Mouse (Mus musculus) lung, embryonic 15.5 days (tissue): ENCODE results near the gene Gm21969. TPM values are rescaled to one million over a fixed set of nuclear protein-coding genes. Genes with fewer than 3 reads are reported as not detected.

Experiments used
- ATAC-seq: fragments of 200-750 bp; cut with Nextera tagmentation; 2 replicates; pipeline ENCODE4 v1.8.0; 2017; ENCODE audit warnings: moderate number of reproducible peaks, borderline replicate concordance; ENCODE audit not compliant: low FRiP score, low TSS enrichment; ENCODE audit errors: extremely low read depth
- H3K27ac ChIP-seq: fragments of 300-500 bp; sonication (generic); 2 replicates; pipeline ENCODE4 v1.5.1; 2015; ENCODE audit warnings: moderate library complexity, mild to moderate bottlenecking, inconsistent platforms
- H3K27me3 ChIP-seq: fragments of 300-500 bp; sonication (generic); 2 replicates; pipeline ENCODE4 v1.6.1; 2015; ENCODE audit warnings: inconsistent platforms
- H3K36me3 ChIP-seq: fragments of 300-500 bp; sonication (generic); 2 replicates; pipeline ENCODE4 v1.6.1; 2015; ENCODE audit warnings: inconsistent platforms
- H3K4me1 ChIP-seq: fragments of 300-500 bp; sonication (generic); 2 replicates; pipeline ENCODE4 v1.6.1; 2015; ENCODE audit warnings: inconsistent platforms
- H3K4me2 ChIP-seq: fragments of 300-500 bp; sonication (generic); 2 replicates; pipeline ENCODE4 v1.6.1; 2015; ENCODE audit warnings: inconsistent platforms, mild to moderate bottlenecking, moderate library complexity
- H3K4me3 ChIP-seq: fragments of 300-500 bp; sonication (generic); 2 replicates; pipeline ENCODE4 v1.5.1; 2015; ENCODE audit warnings: mild to moderate bottlenecking, inconsistent platforms
- H3K9ac ChIP-seq: fragments of 300-500 bp; sonication (generic); 2 replicates; pipeline ENCODE4 v1.6.1; 2015; ENCODE audit warnings: inconsistent platforms
- H3K9me3 ChIP-seq: fragments of 300-500 bp; sonication (generic); 2 replicates; pipeline ENCODE4 v1.6.1; 2016; ENCODE audit warnings: inconsistent platforms
- WGBS: fragments of 180-500 bp; shearing (Covaris S2); methylation state at CpG from one replicate; pipeline ENCODE4 v1.1.7; 2015; 5-methylcytosine and 5-hydroxymethylcytosine counted together
- polyA plus RNA-seq: library from polyadenylated mRNA; unstranded; fragments of >200 nt; fragmentation: Nextera tagmentation; extraction: Ambion mirVana; gene quantifications from 2 replicates; pipeline ENCODE4 v1.2.1, GENCODE M21; 2015

Gene Gm21969
- polyA plus RNA-seq, 1 experiment from 2014 or later: not detected

DNA sequence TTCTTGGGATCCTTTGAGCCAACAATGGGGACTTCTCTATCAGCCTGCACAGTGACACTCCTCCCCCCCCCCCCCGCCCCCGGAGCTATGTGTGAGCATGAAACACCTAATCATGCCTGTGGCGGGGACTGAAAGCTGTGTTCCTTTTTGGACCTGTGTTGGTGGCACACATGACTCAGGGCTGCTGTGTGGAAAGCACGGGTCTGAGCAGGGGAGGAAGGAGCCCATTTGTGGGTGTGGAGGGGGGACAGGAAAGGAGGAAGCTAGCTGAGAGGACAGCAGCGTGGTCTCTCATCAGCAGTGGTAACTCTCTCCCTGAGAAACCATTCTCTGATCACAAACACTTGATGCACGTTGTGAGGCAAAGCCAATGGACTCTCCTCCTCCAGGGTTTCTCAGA, 37.8 kb downstream of the Gm21969 start:
- Histone ChIP-seq H3K4me1 (peaks cover 13% of the 10 kb centered on the region), H3K4me3 (no peak overlapping the region), H3K27me3 (0 out of 2 replicates have a peak, but pooled peaks cover 10% of the 10 kb centered on the region), H3K9me3 (no peaks in the 10 kb centered on the region), H3K4me2 (no peak overlapping the region), H3K27ac (no peak overlapping the region), H3K36me3 (no peaks in the 10 kb centered on the region), H3K9ac (no peak overlapping the region)
- WGBS: 48% methylated on average over 5 of the region's 6 CpGs
- no peak for ATAC-seq

DNA sequence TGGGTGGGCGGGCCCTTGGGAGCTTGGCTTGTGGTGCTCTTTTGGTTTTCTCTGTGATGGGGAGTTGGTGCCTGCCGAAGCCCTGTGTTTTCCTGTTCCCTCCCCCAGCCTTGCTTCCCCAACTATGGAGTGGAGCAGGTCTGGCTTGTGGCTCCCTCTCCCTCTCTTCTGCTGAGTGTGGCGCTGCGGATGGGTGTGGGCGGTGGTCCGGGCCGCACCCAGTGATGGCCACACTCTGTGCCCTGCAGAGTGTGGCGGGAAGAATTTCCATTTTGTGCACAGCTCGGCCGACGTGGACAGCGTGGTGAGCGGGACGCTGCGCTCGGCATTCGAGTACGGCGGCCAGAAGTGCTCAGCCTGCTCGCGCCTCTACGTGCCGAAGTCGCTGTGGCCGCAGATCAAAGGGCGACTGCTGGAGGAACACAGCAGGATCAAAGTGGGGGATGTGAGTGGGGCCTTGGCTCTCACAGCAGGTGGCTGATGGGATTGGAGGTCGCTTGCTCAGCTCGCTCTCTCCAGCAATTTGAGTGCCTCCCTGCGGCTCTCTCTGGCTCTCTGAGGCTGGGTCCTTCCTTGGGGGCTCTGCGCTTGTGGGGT, 38.9 kb downstream of the Gm21969 start:
- Histone ChIP-seq H3K9me3 (no peaks in the 10 kb centered on the region), H3K4me1 (peaks cover 13% of the 10 kb centered on the region), H3K27me3 (0 out of 2 replicates have a peak, but pooled peaks cover 10% of the 10 kb centered on the region), H3K4me2 (peak overlapping the region; percentile 62), H3K36me3 (0 out of 2 replicates have a peak, but pooled peaks cover 4% of the 10 kb centered on the region), H3K9ac (no peak overlapping the region), H3K4me3 (peak overlapping the region; percentile 26; the same call in 1 of the 2 replicates), H3K27ac (0 out of 2 replicates have a peak overlapping the region, but pooled peaks have one; percentile 35)
- 4% methylated on average over 30 of the region's 30 CpGs for WGBS
- ATAC-seq: no peak

DNA sequence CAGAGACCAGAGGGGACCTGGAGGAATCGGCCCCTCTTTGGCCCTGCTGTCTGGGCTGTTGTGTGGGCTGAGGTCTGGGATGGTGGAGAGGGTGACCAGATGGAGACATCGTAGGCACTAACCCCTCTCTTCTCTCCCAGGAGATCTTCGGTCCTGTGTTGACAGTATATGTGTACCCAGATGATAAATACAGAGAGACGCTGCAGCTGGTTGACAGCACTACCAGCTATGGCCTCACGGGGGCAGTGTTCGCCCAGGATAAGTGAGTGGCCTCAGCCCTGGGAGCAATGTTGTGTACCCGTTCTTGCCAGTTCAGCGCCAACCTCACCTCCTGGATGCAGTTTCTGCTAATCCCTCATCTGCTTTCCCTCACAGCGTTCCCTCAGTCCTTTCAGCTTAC, 41.0 kb downstream of the Gm21969 start:
- Histone ChIP-seq H3K4me2 (no peak overlapping the region), H3K27ac (no peak overlapping the region), H3K9me3 (no peaks in the 10 kb centered on the region), H3K4me1 (peaks cover 13% of the 10 kb centered on the region), H3K27me3 (0 out of 2 replicates have a peak, but pooled peaks cover 10% of the 10 kb centered on the region), H3K36me3 (0 out of 2 replicates have a peak, but pooled peaks cover 9% of the 10 kb centered on the region), H3K4me3 (no peak overlapping the region), H3K9ac (no peak overlapping the region)
- 14% methylated on average over 9 of the region's 9 CpGs for WGBS
- ATAC-seq: 0 out of 2 replicates have a peak, but pooled peaks have one; percentile 20

DNA sequence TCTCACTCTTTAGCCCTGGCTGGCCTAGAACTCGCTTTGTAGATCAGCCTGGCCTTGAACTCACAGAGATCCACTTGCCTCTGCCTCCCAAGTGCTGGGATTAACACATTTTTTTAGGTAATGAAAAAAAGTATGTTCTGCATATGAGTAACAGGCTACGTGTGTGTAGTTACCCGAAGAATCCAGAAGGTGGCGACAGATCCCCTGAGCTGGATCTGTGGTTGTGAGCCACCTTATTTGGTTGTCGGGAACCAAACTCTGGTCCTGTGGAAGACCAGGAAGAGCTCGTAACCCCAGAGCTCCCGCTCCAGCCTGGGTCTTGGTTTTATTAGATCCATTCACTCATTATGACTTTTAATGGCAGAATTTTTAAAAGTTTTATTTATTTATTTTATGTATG, 43.9 kb downstream of the Gm21969 start:
- Histone ChIP-seq H3K4me1 (peaks cover 9% of the 10 kb centered on the region), H3K27ac (no peak overlapping the region), H3K27me3 (0 out of 2 replicates have a peak, but pooled peaks cover 7% of the 10 kb centered on the region), H3K36me3 (0 out of 2 replicates have a peak, but pooled peaks cover 9% of the 10 kb centered on the region), H3K9me3 (no peaks in the 10 kb centered on the region), H3K9ac (no peak overlapping the region), H3K4me3 (no peak overlapping the region), H3K4me2 (no peak overlapping the region)
- ATAC-seq: no peak
- WGBS: 82% methylated on average over 7 of the region's 7 CpGs

DNA sequence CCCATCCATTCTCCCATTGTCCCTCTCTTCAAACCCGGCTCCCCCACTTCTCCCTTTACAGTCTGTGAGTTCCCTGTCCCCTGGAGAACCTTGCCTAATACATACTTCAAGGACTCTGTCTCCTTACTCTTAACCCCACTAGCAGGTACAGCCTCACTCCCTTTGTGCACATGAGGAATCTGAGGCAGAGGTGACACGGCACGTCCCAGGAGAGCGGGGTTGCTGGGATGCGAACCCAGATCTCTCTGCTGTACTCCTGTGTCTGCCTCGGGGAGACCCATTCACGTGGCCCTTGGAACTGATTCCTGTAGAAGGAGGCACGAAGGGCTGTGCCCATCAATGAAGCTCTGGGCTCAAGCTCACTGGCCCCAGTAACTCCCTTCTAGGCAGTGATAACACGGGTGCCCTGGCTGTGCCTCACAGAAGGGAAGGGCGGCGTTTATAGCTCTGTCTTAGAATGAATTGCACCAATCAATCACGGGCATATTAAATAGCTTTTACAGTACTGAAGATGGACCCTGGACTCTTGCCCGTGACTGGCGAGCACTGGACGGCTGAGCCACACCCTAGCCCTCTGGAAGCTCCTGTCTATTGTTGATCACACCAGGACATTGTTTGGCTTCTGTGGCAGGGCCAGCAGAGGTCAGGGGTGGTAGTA, 47.2 kb downstream of the Gm21969 start:
- H3K27me3 ChIP-seq: no peaks in the 10 kb centered on the region
- no peaks in the 10 kb centered on the region for H3K9me3 ChIP-seq
- no peak overlapping the region for H3K4me3 ChIP-seq
- no peaks in the 10 kb centered on the region for H3K4me1 ChIP-seq
- H3K36me3 ChIP-seq: 0 out of 2 replicates have a peak, but pooled peaks cover 9% of the 10 kb centered on the region
- no peak overlapping the region; the same call in 1 of the 2 replicates for H3K27ac ChIP-seq
- H3K4me2 ChIP-seq: no peak overlapping the region
- 77% methylated on average over 15 of the region's 15 CpGs for WGBS
- ATAC-seq: no peak
- H3K9ac ChIP-seq: no peak overlapping the region

DNA sequence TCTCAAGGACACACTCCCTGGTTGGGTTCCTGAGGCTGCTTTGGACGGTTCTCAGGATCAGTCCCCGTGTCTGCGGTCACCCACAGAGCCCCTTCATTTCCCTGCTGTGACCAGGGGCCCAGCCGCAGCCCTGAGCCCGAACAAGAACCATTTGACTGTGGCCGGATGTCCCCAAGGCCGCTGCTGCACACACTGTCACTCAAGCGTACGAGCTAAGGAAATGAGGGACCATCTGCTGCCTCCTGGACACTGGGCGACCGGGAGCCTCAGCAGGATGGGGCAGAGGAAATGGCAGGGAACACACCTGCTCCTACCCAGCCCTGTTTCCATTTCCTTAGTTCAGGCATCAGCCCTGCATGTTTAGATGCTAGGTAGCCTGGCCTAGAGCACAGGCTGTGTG, 47.9 kb downstream of the Gm21969 start:
- Histone ChIP-seq H3K9me3 (no peaks in the 10 kb centered on the region), H3K9ac (no peak overlapping the region), H3K4me3 (no peak overlapping the region), H3K27ac (no peak overlapping the region; the same call in 1 of the 2 replicates), H3K36me3 (0 out of 2 replicates have a peak, but pooled peaks cover 9% of the 10 kb centered on the region), H3K27me3 (no peaks in the 10 kb centered on the region), H3K4me1 (no peaks in the 10 kb centered on the region), H3K4me2 (no peak overlapping the region)
- 70% methylated on average over 11 of the region's 11 CpGs for WGBS
- no peak for ATAC-seq

DNA sequence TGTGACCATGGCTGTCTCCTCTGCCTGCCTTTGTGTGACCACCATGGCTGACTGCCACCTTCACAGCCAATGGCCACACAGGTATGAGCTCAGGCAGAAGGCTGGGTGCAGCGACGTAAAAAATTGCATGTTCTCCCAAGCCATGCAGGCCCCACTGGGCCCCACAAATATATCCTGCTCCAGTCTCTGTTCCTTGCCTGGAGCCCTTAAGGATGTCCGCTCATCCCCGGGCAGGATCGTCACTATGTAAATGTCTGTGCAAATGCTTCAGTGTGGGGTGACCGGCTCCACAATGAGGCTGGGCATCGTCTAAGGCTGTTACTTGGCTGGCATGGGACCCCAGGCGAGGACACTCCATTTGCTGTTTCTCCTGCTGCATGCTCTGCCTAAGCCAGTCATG, 50.3 kb downstream of the Gm21969 start, which contains the start of gene Tas1r2:
Gene Tas1r2 (plus strand): TSS at position 301 of the 400 bp plus-strand sequence.
- ATAC-seq: no peak
- H3K27me3 ChIP-seq: no peaks in the 10 kb centered on the region
- 74% methylated on average over 8 of the region's 8 CpGs for WGBS
- H3K36me3 ChIP-seq: 0 out of 2 replicates have a peak, but pooled peaks cover 4% of the 10 kb centered on the region
- H3K4me1 ChIP-seq: no peaks in the 10 kb centered on the region
- H3K9me3 ChIP-seq: no peaks in the 10 kb centered on the region
- no peak within 1 kb of the TSS for H3K9ac ChIP-seq
- H3K4me2 ChIP-seq: no peak within 1 kb of the TSS
- H3K4me3 ChIP-seq: no peak within 1 kb of the TSS
- H3K27ac ChIP-seq: no peak within 1 kb of the TSS

DNA sequence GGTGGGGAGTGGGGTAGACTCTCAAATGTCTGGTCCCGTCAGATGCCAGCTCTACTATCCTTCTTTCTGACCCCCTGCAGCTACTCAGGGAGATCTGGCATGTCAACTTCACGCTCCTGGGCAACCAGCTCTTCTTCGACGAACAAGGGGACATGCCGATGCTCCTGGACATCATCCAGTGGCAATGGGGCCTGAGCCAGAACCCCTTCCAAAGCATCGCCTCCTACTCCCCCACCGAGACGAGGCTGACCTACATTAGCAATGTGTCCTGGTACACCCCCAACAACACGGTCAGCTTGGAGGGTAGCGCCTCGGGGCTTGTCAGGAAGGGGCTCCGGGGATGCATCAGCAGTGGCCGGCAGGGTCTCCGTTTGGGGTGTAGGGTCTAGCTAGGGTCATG, 58.9 kb downstream of the Gm21969 start:
- no peak overlapping the region for H3K4me3 ChIP-seq
- H3K4me2 ChIP-seq: no peak overlapping the region
- no peak overlapping the region for H3K27ac ChIP-seq
- H3K36me3 ChIP-seq: no peaks in the 10 kb centered on the region
- no peaks in the 10 kb centered on the region for H3K27me3 ChIP-seq
- no peaks in the 10 kb centered on the region; the same call in 1 of the 2 replicates for H3K9me3 ChIP-seq
- ATAC-seq: no peak
- H3K4me1 ChIP-seq: no peaks in the 10 kb centered on the region
- 80% methylated on average over 14 of the region's 14 CpGs for WGBS
- H3K9ac ChIP-seq: no peak overlapping the region

DNA sequence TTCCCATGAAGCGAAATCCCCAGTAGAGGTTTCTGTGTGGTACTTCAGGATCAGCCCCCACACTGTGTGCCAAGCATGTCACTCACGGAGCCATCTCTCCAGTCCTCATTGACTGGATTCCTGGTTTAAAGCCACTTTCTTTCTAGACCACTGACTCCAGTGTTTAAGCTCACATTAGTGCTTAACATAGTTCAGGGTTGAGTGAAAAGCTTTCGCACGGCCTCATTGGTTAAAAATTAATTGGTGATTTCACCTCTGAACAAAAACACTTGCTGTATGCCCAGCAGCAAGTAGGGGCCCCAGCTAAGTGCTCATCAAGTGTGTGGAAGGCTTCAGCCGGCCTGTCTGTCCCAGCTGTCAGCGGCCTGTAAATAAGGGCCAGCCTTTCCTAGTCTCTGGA, 64.6 kb downstream of the Gm21969 start:
- no peak overlapping the region for H3K9ac ChIP-seq
- H3K27me3 ChIP-seq: no peaks in the 10 kb centered on the region
- ATAC-seq: no peak

DNA sequence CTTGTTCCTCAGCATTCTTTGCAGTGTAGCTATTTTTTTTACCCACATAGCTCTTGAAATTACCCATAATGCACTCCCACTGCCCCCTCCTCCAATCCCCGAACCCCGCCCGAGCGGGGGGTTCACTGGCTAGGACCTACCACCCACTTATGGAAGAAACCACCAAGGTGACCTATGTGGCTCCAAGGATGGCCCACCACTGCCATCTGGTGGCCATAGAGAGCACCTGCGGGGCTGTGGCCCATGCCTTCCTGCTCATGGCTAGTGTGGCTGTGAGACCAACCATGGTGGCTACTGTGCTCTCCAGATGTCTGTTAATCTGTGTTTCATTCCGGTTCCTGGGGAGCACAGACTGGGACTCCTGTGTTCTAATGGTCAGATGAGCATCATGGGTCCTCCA, 66.9 kb downstream of the Gm21969 start:
- Histone ChIP-seq H3K4me1 (no peaks in the 10 kb centered on the region), H3K36me3 (no peaks in the 10 kb centered on the region), H3K9ac (no peak overlapping the region), H3K4me3 (no peak overlapping the region), H3K4me2 (no peak overlapping the region), H3K27me3 (no peaks in the 10 kb centered on the region), H3K27ac (no peak overlapping the region), H3K9me3 (no peaks in the 10 kb centered on the region)
- WGBS: 12% methylated on average over 6 of the region's 6 CpGs
- ATAC-seq: peak; percentile 56; the same call in 1 of the 2 replicates

More for the DNA sequence above, 64.6 kb downstream of the Gm21969 start:
- Histone ChIP-seq H3K4me2 (no peak overlapping the region), H3K9me3 (no peaks in the 10 kb centered on the region), H3K27ac (peak overlapping the region; percentile 42; the same call in 1 of the 2 replicates), H3K4me1 (no peaks in the 10 kb centered on the region), H3K36me3 (no peaks in the 10 kb centered on the region), H3K4me3 (no peak overlapping the region)
- WGBS: 53% methylated on average over 6 of the region's 6 CpGs

DNA sequence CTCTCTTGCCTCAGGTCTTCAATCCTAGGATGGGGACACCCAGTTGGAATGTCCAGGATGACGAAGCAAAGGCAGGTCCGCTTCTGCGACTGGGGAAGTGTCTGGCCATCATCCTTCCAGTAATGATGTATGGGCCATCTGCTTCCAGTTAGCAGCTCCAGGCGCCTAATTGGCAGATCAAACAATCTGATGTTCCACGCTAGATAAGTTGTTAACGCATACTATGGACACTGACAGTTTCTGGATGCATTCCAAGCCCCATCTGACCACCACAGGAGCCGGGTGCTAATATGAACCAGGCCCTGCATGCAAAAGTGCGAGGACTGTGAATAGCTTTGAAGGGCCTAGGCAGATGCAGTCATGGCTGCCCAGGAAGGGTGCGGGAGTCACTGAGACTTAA, 72.7 kb downstream of the Gm21969 start:
- Histone ChIP-seq H3K36me3 (no peaks in the 10 kb centered on the region), H3K9ac (no peak overlapping the region), H3K27ac (no peak overlapping the region), H3K27me3 (no peaks in the 10 kb centered on the region), H3K4me3 (no peak overlapping the region), H3K9me3 (no peaks in the 10 kb centered on the region), H3K4me1 (no peaks in the 10 kb centered on the region), H3K4me2 (no peak overlapping the region)
- no peak for ATAC-seq
- 35% methylated on average over 9 of the region's 9 CpGs for WGBS
